Mouse (Mus musculus): ENCODE measurements around the gene Ripk1. TPM values are rescaled to one million over a fixed set of nuclear protein-coding genes. Genes with fewer than 3 reads are reported as not detected.

The Ripk1 gene
- total RNA-seq, 2 experiments from 2014 or later: 5.6 to 7.1 TPM

- intact Hi-C loops (cut with DNase I): no loop called here
- no peak for DNase-seq (ENCODE audit: low spot score in 2 of 2)
Measured at GRCm38 (mm10) chr13:34036726-34037125, 34.6 kb downstream of the Ripk1 start.

DNA sequence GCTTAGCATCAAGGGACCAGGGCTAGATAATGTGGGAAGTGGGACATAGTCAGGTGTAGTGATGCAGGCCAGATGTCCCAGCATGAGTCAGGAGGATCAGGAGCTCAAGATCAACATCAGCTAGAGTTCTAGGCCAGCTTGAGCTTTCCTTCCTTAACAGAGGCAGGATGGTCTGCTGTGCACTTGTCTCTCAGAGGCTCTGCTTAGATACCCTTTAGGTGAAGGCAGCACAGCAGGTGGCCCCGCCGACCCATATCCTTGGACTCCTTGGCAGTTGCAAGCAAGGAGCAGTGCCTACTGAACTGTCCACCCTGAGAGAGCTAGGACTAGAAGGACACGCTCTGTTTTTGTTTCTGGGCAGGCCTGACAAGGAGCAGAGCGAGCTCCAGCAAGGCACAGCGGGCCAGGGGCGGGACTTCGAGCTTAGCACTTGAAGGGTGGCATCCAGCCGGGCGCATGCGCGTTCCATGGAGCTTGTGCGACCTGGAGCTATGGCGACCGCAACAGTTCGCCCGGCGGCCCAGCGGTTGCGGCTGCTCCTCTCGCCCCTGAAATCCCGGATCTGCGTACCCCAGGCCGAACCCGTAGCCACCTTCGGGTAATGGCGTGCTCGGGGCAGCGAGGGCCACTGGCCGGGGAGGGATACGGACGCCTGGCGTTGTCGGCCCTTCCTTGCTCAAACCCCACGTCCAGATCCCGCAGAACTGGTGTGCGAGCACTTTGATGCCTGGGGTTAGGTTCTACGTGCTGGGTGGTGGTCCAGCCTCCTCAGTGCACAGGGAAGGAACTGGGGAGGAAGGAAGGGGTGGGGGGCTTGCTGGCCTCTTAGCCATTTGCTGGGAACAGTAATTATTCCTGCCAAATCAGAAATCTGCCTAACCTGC lies 35.3 kb downstream of the Ripk1 start, which contains the start of gene Bphl:
Bphl (plus strand) TSS at position 426 of the 884 bp plus-strand sequence.
- intact Hi-C loops (cut with DNase I): no loop called here
- peak; percentile 90 to 95 for DNase-seq (ENCODE audit: low spot score in 2 of 2)

DNA sequence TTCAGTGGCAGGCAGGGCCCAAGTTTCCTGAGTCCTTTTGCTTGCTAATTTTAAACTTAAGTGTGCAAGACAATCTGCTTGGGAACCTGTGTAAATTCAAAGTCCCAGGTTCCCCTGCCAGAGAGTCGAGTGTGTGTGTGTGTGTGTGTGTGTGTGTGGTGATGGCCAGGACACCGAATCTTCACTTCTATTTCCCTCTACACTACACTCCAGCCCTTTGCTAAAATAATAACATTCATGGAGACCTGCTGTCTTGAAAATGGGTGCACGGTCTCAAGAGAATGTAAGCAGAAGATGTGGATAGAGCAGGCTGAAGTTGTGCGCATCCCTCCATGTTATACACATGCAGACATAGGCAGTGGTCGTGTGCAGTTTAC lies 35.9 kb downstream of the Ripk1 start:
- intact Hi-C loops (cut with DNase I): no loop called here
- peak in 1 of 2 experiments; percentile 20 for DNase-seq (ENCODE audit: low spot score in 2 of 2)

GRCm38 (mm10) chr13:34038901-34039341 lies 36.8 kb downstream of the Ripk1 start:
- no peak for DNase-seq (ENCODE audit: low spot score in 2 of 2)
- intact Hi-C loops (cut with DNase I): no loop called here

- DNase-seq (ENCODE audit: low spot score in 2 of 2): no peak
- intact Hi-C loops (cut with DNase I): loop anchor here (10.0 kb wide), 2 partner anchors 305 to 825 kb away; partner anchors contain the start of gene Slc22a23
Measured at GRCm38 (mm10) chr13:34040091-34040490, 37.9 kb downstream of the Ripk1 start.

DNA sequence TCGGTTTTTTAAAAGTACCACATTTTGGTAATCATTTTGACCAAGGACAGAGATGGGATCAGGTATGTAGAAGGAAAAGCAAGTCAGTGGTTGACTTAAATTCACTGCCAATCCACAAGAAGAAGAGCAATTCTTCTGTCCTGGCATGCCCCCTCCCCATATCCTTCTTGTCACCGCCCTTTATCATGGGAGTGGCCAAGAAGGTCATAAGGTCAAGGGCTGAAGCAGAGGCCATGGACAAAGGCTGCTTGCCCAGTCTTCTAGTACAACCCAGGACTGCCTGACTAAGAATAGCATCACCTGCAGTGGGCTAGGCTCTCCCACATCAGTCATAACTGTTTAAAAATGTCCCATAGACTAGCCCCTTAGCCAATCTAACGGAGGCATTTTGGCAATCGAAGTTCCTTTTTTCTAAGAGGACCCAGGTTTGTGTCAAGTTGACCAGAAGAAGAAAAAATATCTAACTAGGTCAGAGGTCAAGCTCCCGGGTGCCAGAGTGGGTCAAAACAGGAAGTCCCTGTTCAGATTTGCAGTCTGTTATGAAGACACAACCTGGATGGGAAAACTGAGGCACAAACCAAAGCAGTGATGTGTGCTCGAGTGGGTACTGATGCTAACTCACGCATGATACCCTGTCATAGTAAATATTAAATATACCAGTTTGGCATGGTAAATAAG lies 41.7 kb downstream of the Ripk1 start:
- intact Hi-C loops (cut with DNase I): loop anchor here (10.0 kb wide), 2 partner anchors 301 to 821 kb away; partner anchors contain the start of gene Slc22a23
- no peak for DNase-seq (ENCODE audit: low spot score in 2 of 2)

DNA sequence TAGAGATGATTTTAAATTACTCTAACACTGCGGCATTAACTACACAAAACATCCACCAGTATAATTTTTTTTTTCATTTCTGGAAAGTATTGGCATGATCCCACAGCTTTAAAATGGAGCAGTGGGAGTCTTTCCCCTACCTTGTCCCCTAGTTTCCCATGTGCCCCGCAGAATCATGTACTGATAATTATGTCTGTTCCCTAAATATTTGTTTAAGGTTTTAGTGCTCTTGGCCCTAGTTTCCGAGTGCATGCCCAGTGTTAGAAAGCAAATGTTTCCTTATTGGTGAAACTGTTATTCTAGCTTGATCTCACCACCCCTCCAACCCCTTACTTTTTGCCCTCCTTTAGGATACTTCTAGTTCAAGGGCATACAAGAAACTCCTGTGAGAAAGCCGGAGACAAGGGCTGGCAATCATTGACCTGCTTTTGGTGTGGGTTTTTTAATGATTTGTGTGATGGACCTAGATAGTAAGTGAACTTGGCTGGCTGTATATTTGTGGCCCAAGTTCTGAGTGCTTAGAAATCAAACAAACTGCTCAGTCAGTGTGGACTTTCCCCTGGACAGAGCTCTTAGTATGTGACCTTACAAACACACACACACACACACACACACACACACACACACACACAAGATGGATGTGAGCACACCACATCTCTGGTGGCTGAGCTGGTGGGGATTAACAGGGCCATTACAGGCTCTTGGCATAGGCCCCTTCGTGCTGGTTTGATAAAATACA lies 43.5 kb downstream of the Ripk1 start:
- intact Hi-C loops (cut with DNase I): loop anchor here (1.0 to 10.0 kb wide), 4 partner anchors 110 to 819 kb away; partner anchors contain the start of gene Slc22a23
- no peak for DNase-seq (ENCODE audit: low spot score in 2 of 2)

- intact Hi-C loops (cut with DNase I): loop anchor here (1.0 to 10.0 kb wide), 4 partner anchors 109 to 818 kb away; partner anchors contain the start of gene Slc22a23
Measured at GRCm38 (mm10) chr13:34046421-34047012, 44.4 kb downstream of the Ripk1 start.

DNA sequence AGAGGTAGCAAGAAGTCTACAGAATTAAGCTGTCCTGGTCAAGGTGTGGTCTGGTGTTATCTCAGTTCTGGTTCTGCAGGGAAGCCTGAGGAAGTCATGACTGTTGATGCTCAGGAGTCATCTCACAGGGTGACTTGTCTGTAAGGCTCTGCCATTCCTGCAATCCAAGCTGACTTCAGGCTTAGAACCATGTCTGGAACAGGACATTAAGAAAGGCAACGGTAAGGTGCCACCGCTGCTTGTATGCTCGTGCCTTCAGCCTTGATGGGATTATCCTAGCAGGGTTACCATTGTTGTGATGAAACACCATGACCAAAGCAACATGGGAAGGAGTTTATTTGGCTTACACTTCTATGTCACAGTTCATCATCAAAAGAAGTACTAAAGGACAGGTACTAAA lies 45.4 kb downstream of the Ripk1 start:
- intact Hi-C loops (cut with DNase I): loop anchor here (5.0 to 10.0 kb wide), 3 partner anchors 297 to 817 kb away; partner anchors contain the start of gene Slc22a23
- DNase-seq (ENCODE audit: low spot score in 2 of 2): no peak

More at GRCm38 (mm10) chr13:34046421-34047012, 44.4 kb downstream of the Ripk1 start:
- DNase-seq (ENCODE audit: low spot score in 2 of 2): peak; percentile 84 to 90

DNA sequence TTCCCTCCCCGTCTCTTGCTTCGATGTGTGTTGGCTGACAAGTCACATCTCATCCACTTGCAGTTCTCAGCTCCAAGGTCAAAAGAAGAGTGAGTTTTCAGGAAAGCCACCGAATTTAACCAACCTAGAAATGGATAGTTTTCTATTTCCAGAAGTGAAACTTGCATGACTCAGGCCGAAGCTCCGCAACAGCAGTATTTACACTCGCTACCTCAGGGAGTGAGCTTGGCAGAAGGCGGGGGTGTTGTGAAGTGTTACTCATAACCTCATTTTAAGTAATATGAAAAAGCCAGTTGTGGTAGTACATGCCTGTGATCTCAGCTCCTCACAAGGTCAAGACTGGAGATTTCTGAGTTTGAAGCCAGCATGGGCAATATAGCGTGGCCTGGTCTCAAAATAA lies 48.3 kb downstream of the Ripk1 start:
- intact Hi-C loops (cut with DNase I): no loop called here
- peak; percentile 54 to 89 for DNase-seq (ENCODE audit: low spot score in 2 of 2)

DNA sequence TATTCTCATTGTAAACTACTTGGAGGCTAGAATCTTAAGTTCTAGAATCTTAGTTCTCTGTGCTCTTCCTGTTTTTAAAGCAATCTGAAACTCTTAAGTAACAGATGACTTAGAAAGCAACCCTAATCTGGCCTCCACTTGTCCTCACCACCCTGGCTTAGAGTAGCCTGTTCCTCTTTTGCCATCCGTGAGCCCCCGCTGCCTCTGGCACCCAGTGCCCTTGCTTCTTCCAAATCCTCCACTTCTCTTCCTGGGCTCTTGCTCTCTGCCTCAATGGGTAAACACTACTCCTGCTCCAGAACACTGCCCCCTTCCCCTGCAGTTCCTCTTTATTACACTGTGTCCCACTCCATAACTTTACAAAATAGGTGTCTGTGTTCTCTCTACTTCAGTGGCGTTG lies 49.5 kb downstream of the Ripk1 start:
- intact Hi-C loops (cut with DNase I): no loop called here
- no peak for DNase-seq (ENCODE audit: low spot score in 2 of 2)

DNA sequence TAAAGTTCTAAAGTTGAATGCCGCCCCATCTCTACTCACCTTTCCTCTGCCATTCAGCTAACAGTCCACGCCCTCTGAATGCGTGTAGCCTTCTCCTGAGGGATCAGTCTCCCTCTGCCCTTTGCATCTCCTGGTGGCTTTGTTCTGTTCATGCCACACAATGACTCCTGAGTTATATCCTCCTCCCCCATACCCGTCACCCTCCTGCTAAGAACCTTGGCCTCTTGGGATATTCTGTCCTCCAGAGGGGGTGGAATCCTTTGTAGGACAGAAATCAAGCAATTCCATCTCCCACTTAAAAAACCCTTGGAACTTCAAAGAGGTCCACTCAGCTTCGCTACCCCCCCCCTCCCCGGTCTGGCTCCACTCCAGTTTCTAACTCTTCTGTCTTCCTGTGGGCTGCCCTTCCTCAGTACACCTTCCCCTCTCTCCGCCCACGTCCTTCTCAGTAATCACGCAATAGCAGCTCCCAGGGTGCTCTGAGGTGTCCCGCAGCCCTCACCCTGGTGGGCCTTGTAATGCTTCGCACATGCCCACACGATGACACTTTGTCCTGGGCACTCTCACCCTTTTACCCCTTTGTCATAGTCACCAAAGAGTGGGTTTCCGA lies 51.6 kb downstream of the Ripk1 start:
- no peak for DNase-seq (ENCODE audit: low spot score in 2 of 2)
- intact Hi-C loops (cut with DNase I): no loop called here

DNA sequence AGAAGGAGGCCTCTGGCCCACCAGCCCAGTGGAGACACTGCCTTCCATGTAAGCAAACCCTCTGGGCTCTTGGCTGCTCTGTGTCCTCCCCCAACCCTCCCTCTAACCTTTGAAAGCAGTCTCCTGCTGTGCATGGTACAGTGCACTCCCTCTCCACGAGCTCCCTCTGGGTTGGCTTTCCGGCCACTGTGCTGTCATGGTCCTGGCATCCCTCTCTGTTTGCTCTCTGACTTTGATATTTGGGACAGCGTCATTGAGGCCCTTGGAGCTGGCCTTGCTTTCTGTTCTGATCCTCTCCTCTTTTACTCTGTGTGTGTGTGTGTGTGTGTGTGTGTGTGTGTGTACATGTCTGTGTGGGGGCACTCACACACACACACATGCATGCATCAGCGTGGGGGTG lies 52.2 kb downstream of the Ripk1 start:
- DNase-seq (ENCODE audit: low spot score in 2 of 2): no peak
- intact Hi-C loops (cut with DNase I): no loop called here

GRCm38 (mm10) chr13:34054983-34055382 lies 52.8 kb downstream of the Ripk1 start:
- intact Hi-C loops (cut with DNase I): no loop called here
- no peak for DNase-seq (ENCODE audit: low spot score in 2 of 2)

DNA sequence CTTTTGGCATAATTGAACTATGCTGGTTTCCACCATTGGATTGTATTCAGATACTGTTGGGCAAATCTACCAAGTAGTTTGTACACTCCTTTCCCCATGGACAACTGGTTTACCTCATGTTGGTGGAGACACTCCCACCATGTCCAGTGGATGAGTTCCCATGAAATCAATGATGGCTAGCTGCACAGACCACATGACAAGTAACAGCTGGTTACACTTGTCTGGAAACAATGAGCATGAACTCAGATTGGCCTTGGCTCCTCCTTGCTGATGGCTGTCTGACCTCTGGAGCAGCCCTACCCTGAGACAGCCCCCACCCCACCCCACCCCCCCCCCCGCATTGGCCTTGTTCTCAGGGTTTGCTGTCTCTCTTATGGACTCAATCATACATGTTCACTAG lies 55.1 kb downstream of the Ripk1 start:
- intact Hi-C loops (cut with DNase I): no loop called here
- DNase-seq (ENCODE audit: low spot score in 2 of 2): no peak

- DNase-seq (ENCODE audit: low spot score in 2 of 2): no peak
- intact Hi-C loops (cut with DNase I): no loop called here
Measured at GRCm38 (mm10) chr13:34060061-34060460, 57.9 kb downstream of the Ripk1 start.

DNA sequence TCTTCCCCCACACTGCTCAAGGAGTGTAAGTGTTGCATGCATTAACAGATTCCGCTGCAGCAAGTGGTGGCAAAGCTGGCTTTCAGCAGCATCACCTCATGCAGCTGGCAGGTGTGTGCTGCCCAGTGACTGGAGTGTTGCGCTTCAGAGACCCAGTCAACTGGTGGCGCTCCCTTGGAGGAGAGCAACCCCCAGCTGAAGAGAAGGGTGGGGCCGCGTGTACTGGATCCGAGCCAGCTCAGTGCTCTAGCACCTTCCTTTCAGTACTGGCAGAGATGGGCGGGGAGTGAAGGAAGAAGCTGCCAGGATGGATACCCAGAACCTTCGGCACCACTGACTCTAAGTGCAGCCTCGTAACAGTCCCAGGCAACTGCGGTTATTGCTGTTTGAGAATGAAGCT lies 60.3 kb downstream of the Ripk1 start:
- no peak for DNase-seq (ENCODE audit: low spot score in 2 of 2)
- intact Hi-C loops (cut with DNase I): no loop called here

DNA sequence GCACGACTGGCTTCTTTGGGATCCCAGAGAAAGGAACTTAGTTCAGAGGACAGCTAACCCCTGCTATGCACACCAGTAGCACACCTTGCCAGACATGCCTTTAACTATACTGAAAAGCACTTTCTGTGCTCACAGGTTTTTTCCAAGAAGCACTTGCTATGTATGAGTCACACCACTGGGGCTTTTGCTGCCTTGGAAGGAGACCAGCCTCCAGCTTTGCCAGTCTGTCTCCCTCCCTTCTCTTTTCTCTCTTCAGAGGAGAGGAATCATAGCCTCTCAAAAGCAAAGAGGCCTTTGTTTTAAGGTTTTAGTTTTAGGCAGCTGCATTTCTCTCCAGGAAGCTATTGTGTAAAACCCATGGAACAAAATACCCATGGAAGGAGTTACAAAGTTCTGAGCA lies 64.2 kb downstream of the Ripk1 start:
- intact Hi-C loops (cut with DNase I): no loop called here
- peak; percentile 69 to 91 for DNase-seq (ENCODE audit: low spot score in 2 of 2)

DNA sequence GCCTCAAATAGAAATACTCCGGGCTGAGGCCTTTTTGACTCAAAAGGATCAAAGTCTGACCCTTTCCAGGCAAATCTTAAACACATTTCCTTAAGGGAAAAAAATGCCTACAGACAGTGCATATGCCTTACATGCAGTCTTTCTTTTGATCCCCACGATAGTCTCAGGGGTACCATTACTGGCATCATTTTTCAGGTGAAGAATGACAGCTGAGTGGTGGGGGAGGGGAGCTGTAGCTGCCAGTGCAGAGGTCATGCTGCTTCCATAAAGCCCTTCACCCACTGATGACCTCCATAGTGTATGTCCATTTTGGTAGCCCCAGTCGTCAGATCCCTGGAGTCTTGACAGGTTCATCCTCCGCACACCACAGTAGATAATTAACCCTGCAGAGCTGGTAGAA lies 68.1 kb downstream of the Ripk1 start:
- no peak for DNase-seq (ENCODE audit: low spot score in 2 of 2)
- intact Hi-C loops (cut with DNase I): no loop called here
